Mouse (Mus musculus): ENCODE data around the gene Ift88. TPM values are rescaled to one million over a fixed set of nuclear protein-coding genes. Genes with fewer than 3 reads are reported as not detected.
"Not testable (repeated sequence)": the region's sequence is repeated elsewhere in the genome, so short reads cannot be mapped to it uniquely, and the experiment has no call there.

Ift88 gene
- polyA plus RNA-seq, 1 experiment from 2014 or later: 6.8 TPM

- WGBS: 81% methylated on average over 1 of the region's 1 CpGs
- Histone ChIP-seq H3K9ac (ENCODE audit: low read length) (no peak overlapping the region), H3K4me1 (ENCODE audit: control insufficient read depth in 2 of 2, insufficient read depth in 2 of 2, low read length in 2 of 2) (no peaks in the 10 kb centered on the region), H3K27ac (replicated peaks in 1 of 2; ENCODE audit: control insufficient read depth in 1 of 2, insufficient read depth in 1 of 2, low read depth in 2 of 2, low read length in 2 of 2) (no peak overlapping the region), H3K27me3 (ENCODE audit: control insufficient read depth, insufficient read depth, low read length) (no peaks in the 10 kb centered on the region), H3K4me2 (ENCODE audit: low read length) (no peak overlapping the region), H3K36me3 (ENCODE audit: control insufficient read depth, insufficient read depth, low read length) (no peaks in the 10 kb centered on the region), H3K4me3 (ENCODE audit: control insufficient read depth in 1 of 2, insufficient read depth in 1 of 2, low read depth in 1 of 2, low read length in 2 of 2) (no peak overlapping the region), H3K9me3 (ENCODE audit: control insufficient read depth, low read length) (no peaks in the 10 kb centered on the region)
- no peak for ATAC-seq (ENCODE audit: insufficient number of reproducible peaks, insufficient read depth, low FRiP score, low read depth)
Measured at GRCm38 (mm10) chr14:57452516-57452915, 28.7 kb downstream of the Ift88 start.

GRCm38 (mm10) chr14:57459883-57460282 is 36.0 kb downstream of the Ift88 start:
- no peak for ATAC-seq (ENCODE audit: insufficient number of reproducible peaks, insufficient read depth, low FRiP score, low read depth)

GRCm38 (mm10) chr14:57460326-57460725 is 36.5 kb downstream of the Ift88 start:
- WGBS: 81% methylated on average over 5 of the region's 5 CpGs
- H3K4me1 ChIP-seq (ENCODE audit: control insufficient read depth in 2 of 2, insufficient read depth in 2 of 2, low read length in 2 of 2): not testable (repeated sequence)

More at GRCm38 (mm10) chr14:57459883-57460282, 36.0 kb downstream of the Ift88 start:
- H3K4me1 ChIP-seq (ENCODE audit: control insufficient read depth in 2 of 2, insufficient read depth in 2 of 2, low read length in 2 of 2): 0 out of 4 replicates have a peak, but pooled peaks cover 0 to 2% of the 10 kb centered on the region in 2 experiments
- H3K9me3 ChIP-seq (ENCODE audit: control insufficient read depth, low read length): no peaks in the 10 kb centered on the region
- WGBS: 91% methylated on average over 5 of the region's 5 CpGs
- H3K4me2 ChIP-seq (ENCODE audit: low read length): no peak overlapping the region
- H3K27me3 ChIP-seq (ENCODE audit: control insufficient read depth, insufficient read depth, low read length): no peaks in the 10 kb centered on the region
- H3K27ac ChIP-seq (replicated peaks in 1 of 2; ENCODE audit: control insufficient read depth in 1 of 2, insufficient read depth in 1 of 2, low read depth in 2 of 2, low read length in 2 of 2): no peak overlapping the region
- H3K9ac ChIP-seq (ENCODE audit: low read length): no peak overlapping the region
- H3K4me3 ChIP-seq (ENCODE audit: control insufficient read depth in 1 of 2, insufficient read depth in 1 of 2, low read depth in 1 of 2, low read length in 2 of 2): no peak overlapping the region
- H3K36me3 ChIP-seq (ENCODE audit: control insufficient read depth, insufficient read depth, low read length): no peaks in the 10 kb centered on the region

GRCm38 (mm10) chr14:57462871-57463270 is 39.0 kb downstream of the Ift88 start:
- Histone ChIP-seq H3K4me2 (ENCODE audit: low read length) (no peak overlapping the region), H3K4me1 (ENCODE audit: control insufficient read depth in 2 of 2, insufficient read depth in 2 of 2, low read length in 2 of 2) (peaks cover 0 to 2% of the 10 kb centered on the region in 2 experiments; a peak in 1 of 4 replicates), H3K4me3 (ENCODE audit: control insufficient read depth in 1 of 2, insufficient read depth in 1 of 2, low read depth in 1 of 2, low read length in 2 of 2) (no peak overlapping the region), H3K9ac (ENCODE audit: low read length) (no peak overlapping the region), H3K27me3 (ENCODE audit: control insufficient read depth, insufficient read depth, low read length) (no peaks in the 10 kb centered on the region), H3K9me3 (ENCODE audit: control insufficient read depth, low read length) (no peaks in the 10 kb centered on the region), H3K36me3 (ENCODE audit: control insufficient read depth, insufficient read depth, low read length) (no peaks in the 10 kb centered on the region), H3K27ac (replicated peaks in 1 of 2; ENCODE audit: control insufficient read depth in 1 of 2, insufficient read depth in 1 of 2, low read depth in 2 of 2, low read length in 2 of 2) (no peak overlapping the region)
- 59% methylated on average over 5 of the region's 5 CpGs for WGBS
- no peak for ATAC-seq (ENCODE audit: insufficient number of reproducible peaks, insufficient read depth, low FRiP score, low read depth)

More at GRCm38 (mm10) chr14:57460326-57460725, 36.5 kb downstream of the Ift88 start:
- H3K27ac ChIP-seq (replicated peaks in 1 of 2; ENCODE audit: control insufficient read depth in 1 of 2, insufficient read depth in 1 of 2, low read depth in 2 of 2, low read length in 2 of 2); H3K9ac ChIP-seq (ENCODE audit: low read length); H3K4me2 ChIP-seq (ENCODE audit: low read length); H3K9me3 ChIP-seq (ENCODE audit: control insufficient read depth, low read length); H3K4me3 ChIP-seq (ENCODE audit: control insufficient read depth in 1 of 2, insufficient read depth in 1 of 2, low read depth in 1 of 2, low read length in 2 of 2); H3K27me3 ChIP-seq (ENCODE audit: control insufficient read depth, insufficient read depth, low read length); H3K36me3 ChIP-seq (ENCODE audit: control insufficient read depth, insufficient read depth, low read length); ATAC-seq (ENCODE audit: insufficient number of reproducible peaks, insufficient read depth, low FRiP score, low read depth): not testable (repeated sequence)

GRCm38 (mm10) chr14:57475057-57475456 is 51.2 kb downstream of the Ift88 start:
- no peak overlapping the region for H3K4me3 ChIP-seq (ENCODE audit: control insufficient read depth in 1 of 2, insufficient read depth in 1 of 2, low read depth in 1 of 2, low read length in 2 of 2)
- H3K36me3 ChIP-seq (ENCODE audit: control insufficient read depth, insufficient read depth, low read length): no peaks in the 10 kb centered on the region
- H3K4me1 ChIP-seq (ENCODE audit: control insufficient read depth in 2 of 2, insufficient read depth in 2 of 2, low read length in 2 of 2): peaks cover 2 to 7% of the 10 kb centered on the region in 2 experiments; a peak in 2 of 4 replicates
- no peaks in the 10 kb centered on the region for H3K27me3 ChIP-seq (ENCODE audit: control insufficient read depth, insufficient read depth, low read length)
- no peak for ATAC-seq (ENCODE audit: insufficient number of reproducible peaks, insufficient read depth, low FRiP score, low read depth)
- no peak overlapping the region for H3K27ac ChIP-seq (replicated peaks in 1 of 2; ENCODE audit: control insufficient read depth in 1 of 2, insufficient read depth in 1 of 2, low read depth in 2 of 2, low read length in 2 of 2)
- 57% methylated on average over 2 of the region's 2 CpGs for WGBS
- no peak overlapping the region for H3K9ac ChIP-seq (ENCODE audit: low read length)
- no peak overlapping the region for H3K4me2 ChIP-seq (ENCODE audit: low read length)
- no peaks in the 10 kb centered on the region for H3K9me3 ChIP-seq (ENCODE audit: control insufficient read depth, low read length)

GRCm38 (mm10) chr14:57482262-57482661 is 58.4 kb downstream of the Ift88 start:
- Histone ChIP-seq H3K4me2 (ENCODE audit: low read length) (no peak overlapping the region), H3K36me3 (ENCODE audit: control insufficient read depth, insufficient read depth, low read length) (no peaks in the 10 kb centered on the region), H3K27ac (replicated peaks in 1 of 2; ENCODE audit: control insufficient read depth in 1 of 2, insufficient read depth in 1 of 2, low read depth in 2 of 2, low read length in 2 of 2) (no peak overlapping the region), H3K9me3 (ENCODE audit: control insufficient read depth, low read length) (no peaks in the 10 kb centered on the region), H3K9ac (ENCODE audit: low read length) (no peak overlapping the region), H3K27me3 (ENCODE audit: control insufficient read depth, insufficient read depth, low read length) (no peaks in the 10 kb centered on the region), H3K4me3 (ENCODE audit: control insufficient read depth in 1 of 2, insufficient read depth in 1 of 2, low read depth in 1 of 2, low read length in 2 of 2) (no peak overlapping the region), H3K4me1 (ENCODE audit: control insufficient read depth in 2 of 2, insufficient read depth in 2 of 2, low read length in 2 of 2) (no peaks in the 10 kb centered on the region)
- ATAC-seq (ENCODE audit: insufficient number of reproducible peaks, insufficient read depth, low FRiP score, low read depth): no peak
- 81% methylated on average over 2 of the region's 2 CpGs for WGBS

GRCm38 (mm10) chr14:57484183-57484582 is 60.3 kb downstream of the Ift88 start:
- WGBS: 93% methylated on average over 6 of the region's 6 CpGs
- H3K9me3 ChIP-seq (ENCODE audit: control insufficient read depth, low read length): no peaks in the 10 kb centered on the region
- H3K4me1 ChIP-seq (ENCODE audit: control insufficient read depth in 2 of 2, insufficient read depth in 2 of 2, low read length in 2 of 2): no peaks in the 10 kb centered on the region
- no peak overlapping the region for H3K4me3 ChIP-seq (ENCODE audit: control insufficient read depth in 1 of 2, insufficient read depth in 1 of 2, low read depth in 1 of 2, low read length in 2 of 2)
- H3K27me3 ChIP-seq (ENCODE audit: control insufficient read depth, insufficient read depth, low read length): no peaks in the 10 kb centered on the region
- ATAC-seq (ENCODE audit: insufficient number of reproducible peaks, insufficient read depth, low FRiP score, low read depth): no peak
- no peaks in the 10 kb centered on the region for H3K36me3 ChIP-seq (ENCODE audit: control insufficient read depth, insufficient read depth, low read length)
- H3K9ac ChIP-seq (ENCODE audit: low read length): no peak overlapping the region
- no peak overlapping the region for H3K4me2 ChIP-seq (ENCODE audit: low read length)
- H3K27ac ChIP-seq (replicated peaks in 1 of 2; ENCODE audit: control insufficient read depth in 1 of 2, insufficient read depth in 1 of 2, low read depth in 2 of 2, low read length in 2 of 2): no peak overlapping the region

- H3K36me3 ChIP-seq (ENCODE audit: control insufficient read depth, insufficient read depth, low read length): no peaks in the 10 kb centered on the region
Measured at GRCm38 (mm10) chr14:57489696-57490095, 65.8 kb downstream of the Ift88 start.

More at GRCm38 (mm10) chr14:57489696-57490095, 65.8 kb downstream of the Ift88 start:
- H3K27me3 ChIP-seq (ENCODE audit: control insufficient read depth, insufficient read depth, low read length): no peaks in the 10 kb centered on the region
- H3K9me3 ChIP-seq (ENCODE audit: control insufficient read depth, low read length): no peaks in the 10 kb centered on the region
- no peak overlapping the region for H3K9ac ChIP-seq (ENCODE audit: low read length)
- H3K27ac ChIP-seq (replicated peaks in 1 of 2; ENCODE audit: control insufficient read depth in 1 of 2, insufficient read depth in 1 of 2, low read depth in 2 of 2, low read length in 2 of 2): no peak overlapping the region
- H3K4me2 ChIP-seq (ENCODE audit: low read length): no peak overlapping the region
- 70% methylated on average over 3 of the region's 3 CpGs for WGBS
- no peak for ATAC-seq (ENCODE audit: insufficient number of reproducible peaks, insufficient read depth, low FRiP score, low read depth)
- H3K4me1 ChIP-seq (ENCODE audit: control insufficient read depth in 2 of 2, insufficient read depth in 2 of 2, low read length in 2 of 2): no peaks in the 10 kb centered on the region
- no peak overlapping the region for H3K4me3 ChIP-seq (ENCODE audit: control insufficient read depth in 1 of 2, insufficient read depth in 1 of 2, low read depth in 1 of 2, low read length in 2 of 2)

All from heart, embryonic 14.5 days (tissue).